Mouse (Mus musculus) myocyte (in vitro differentiated cells): ENCODE results near the gene Sap30bp. TPM values are rescaled to one million over a fixed set of nuclear protein-coding genes. Genes with fewer than 3 reads are reported as not detected.

ENCODE experiments used
- H3K27me3 ChIP-seq: one replicate; pipeline ENCODE4 v1.6.1; 2011; ENCODE audit not compliant: control insufficient read depth, insufficient read depth, insufficient read length
- H3K36me3 ChIP-seq: one replicate; pipeline ENCODE4 v1.6.1; 2011; ENCODE audit not compliant: control insufficient read depth, insufficient read depth
- H3K4me2 ChIP-seq: one replicate; pipeline ENCODE4 v1.6.1; 2011; ENCODE audit warnings: low read depth, control low read depth
- H3K4me3 ChIP-seq: one replicate; pipeline ENCODE4 v1.5.1; 2011; ENCODE audit warnings: mild to moderate bottlenecking, control low read depth, moderate library complexity
- H3K79me2 ChIP-seq: one replicate; pipeline ENCODE4 v1.6.1; 2011; ENCODE audit not compliant: control insufficient read depth, insufficient read depth
- H3ac ChIP-seq: one replicate; pipeline ENCODE4 v1.6.1; 2011; ENCODE audit not compliant: control insufficient read depth, insufficient read length
- CEBPB ChIP-seq: IDR thresholded peaks from 2 replicates; pipeline ENCODE4 v1.6.1; 2011; ENCODE audit warnings: mild to moderate bottlenecking, moderate library complexity; ENCODE audit not compliant: poor library complexity, insufficient read depth, severe bottlenecking
- E2F4 ChIP-seq: IDR thresholded peaks from one replicate; pipeline ENCODE4 v1.6.1; 2011; ENCODE audit warnings: mild to moderate bottlenecking, control low read depth, moderate library complexity; ENCODE audit not compliant: insufficient read depth
- MAX ChIP-seq: IDR thresholded peaks from one replicate; pipeline ENCODE4 v1.6.1; 2011; ENCODE audit warnings: low read depth, mild to moderate bottlenecking, control low read depth
- MYOD1 ChIP-seq, 3 experiments: IDR thresholded peaks; one replicate each; pipeline ENCODE4 v1.6.1; 2011; ENCODE audit warnings: control low read depth in 2 of 3, low read depth in 2 of 3, mild to moderate bottlenecking in 2 of 3, moderate library complexity in 1 of 3; ENCODE audit not compliant: insufficient read length in 2 of 3, control insufficient read depth in 1 of 3
- MYOG ChIP-seq, 3 experiments: IDR thresholded peaks; one replicate each; pipeline ENCODE4 v1.6.1; 2011; ENCODE audit warnings: control low read depth in 2 of 3, low read depth in 2 of 3, mild to moderate bottlenecking in 2 of 3; ENCODE audit not compliant: insufficient read length in 2 of 3, control insufficient read depth in 1 of 3, insufficient read depth in 1 of 3
- POLR2A ChIP-seq: IDR thresholded peaks from one replicate; pipeline ENCODE4 v1.6.1; 2011; ENCODE audit warnings: low read depth, mild to moderate bottlenecking, control low read depth, moderate library complexity; ENCODE audit not compliant: insufficient read length
- POLR2AphosphoS2 ChIP-seq: IDR thresholded peaks from one replicate; pipeline ENCODE4 v1.6.1; 2011; ENCODE audit warnings: low read depth, control low read depth; ENCODE audit not compliant: insufficient read length
- REST ChIP-seq: IDR thresholded peaks from one replicate; pipeline ENCODE4 v1.6.1; 2011; ENCODE audit warnings: mild to moderate bottlenecking, control low read depth, moderate library complexity; ENCODE audit not compliant: insufficient read depth, insufficient read length
- SRF ChIP-seq: IDR thresholded peaks from one replicate; pipeline ENCODE4 v1.6.1; 2011; ENCODE audit warnings: low read depth; ENCODE audit not compliant: control insufficient read depth, insufficient read length
- TCF12 ChIP-seq: IDR thresholded peaks from one replicate; pipeline ENCODE4 v1.6.1; 2011; ENCODE audit warnings: mild to moderate bottlenecking, control low read depth; ENCODE audit not compliant: poor library complexity, insufficient read depth, severe bottlenecking
- TCF3 ChIP-seq: IDR thresholded peaks from one replicate; pipeline ENCODE4 v1.6.1; 2011; ENCODE audit warnings: low read depth, control low read depth; ENCODE audit not compliant: insufficient read length
- USF1 ChIP-seq: IDR thresholded peaks from one replicate; pipeline ENCODE4 v1.6.1; 2011; ENCODE audit warnings: low read depth, mild to moderate bottlenecking, control low read depth, moderate library complexity
- polyA plus RNA-seq: library from polyadenylated mRNA; unstranded; fragments of >200 nt; fragmentation: generic; extraction: Trizol; gene quantifications from one replicate; pipeline ENCODE4 v1.2.1, GENCODE M21; 2012; ENCODE audit warnings: missing spikeins

Gene Sap30bp
- polyA plus RNA-seq, 1 experiment: 84.9 TPM

- TF ChIP-seq USF1: no peak
- peak; percentile 17 for TF ChIP-seq TCF12
- TF ChIP-seq SRF: peak; percentile 28
- peak; percentile 54 for TF ChIP-seq REST
- peak; percentile 56 for TF ChIP-seq POLR2A
- no peak for TF ChIP-seq MAX
- peak; percentile 17 for TF ChIP-seq TCF3
- TF ChIP-seq CEBPB: no peak
- no peak for TF ChIP-seq POLR2AphosphoS2
- TF ChIP-seq MYOG (IDR thresholded peaks at IDR 0.05; ENCODE audit: control insufficient read depth in 1 of 3, insufficient read depth in 1 of 3, insufficient read length in 2 of 3, low read depth in 2 of 3): peak; percentile 53 to 82 (median 61)
- peak; percentile 89 to 98 (median 90) for TF ChIP-seq MYOD1 (IDR thresholded peaks at IDR 0.05; ENCODE audit: control insufficient read depth in 1 of 3, insufficient read length in 2 of 3, low read depth in 2 of 3)
- no peak for TF ChIP-seq E2F4
- Histone ChIP-seq H3K36me3 (no peaks in the 10 kb centered on the region), H3K27me3 (no peaks in the 10 kb centered on the region), H3ac (no peak within 1 kb of the TSS), H3K79me2 (no peaks in the 10 kb centered on the region), H3K4me2 (peak within 1 kb of the TSS; percentile 76), H3K4me3 (peak within 1 kb of the TSS; percentile 29)
Measured at GRCm38 (mm10) chr11:115899486-115900266, 33.4 kb upstream of the Sap30bp start, which contains the start of gene Smim5. Gene Smim5 (plus strand): TSS chr11:115899966.

GRCm38 (mm10) chr11:115900561-115901337, 32.3 kb upstream of the Sap30bp start:
- H3K27me3 ChIP-seq: no peaks in the 10 kb centered on the region
- peak overlapping the region; percentile 76 for H3K4me2 ChIP-seq
- peak overlapping the region; percentile 29 for H3K4me3 ChIP-seq
- H3K36me3 ChIP-seq: no peaks in the 10 kb centered on the region
- H3ac ChIP-seq: no peak overlapping the region
- TF ChIP-seq REST (no peak), SRF (peak; percentile 17)
- no peaks in the 10 kb centered on the region for H3K79me2 ChIP-seq

GRCm38 (mm10) chr11:115901338-115902161, 31.5 kb upstream of the Sap30bp start:
- H3K4me3 ChIP-seq: peak overlapping the region; percentile 29
- H3K36me3 ChIP-seq: no peaks in the 10 kb centered on the region
- no peaks in the 10 kb centered on the region for H3K27me3 ChIP-seq
- TF ChIP-seq POLR2AphosphoS2 (peak; percentile 17), REST (no peak), MYOD1 (IDR thresholded peaks at IDR 0.05; ENCODE audit: control insufficient read depth in 1 of 3, insufficient read length in 2 of 3, low read depth in 2 of 3) (no peak), MYOG (IDR thresholded peaks at IDR 0.05; ENCODE audit: control insufficient read depth in 1 of 3, insufficient read depth in 1 of 3, insufficient read length in 2 of 3, low read depth in 2 of 3) (no peak), E2F4 (no peak)
- no peaks in the 10 kb centered on the region for H3K79me2 ChIP-seq
- H3K4me2 ChIP-seq: peak overlapping the region; percentile 76
- no peak overlapping the region for H3ac ChIP-seq

GRCm38 (mm10) chr11:115902177-115902576, 30.9 kb upstream of the Sap30bp start:
- TF ChIP-seq USF1 (no peak), MYOG (IDR thresholded peaks at IDR 0.05; ENCODE audit: control insufficient read depth in 1 of 3, insufficient read depth in 1 of 3, insufficient read length in 2 of 3, low read depth in 2 of 3) (no peak), POLR2A (no peak), MAX (no peak), TCF3 (no peak)
- H3K27me3 ChIP-seq: no peaks in the 10 kb centered on the region
- H3K4me2 ChIP-seq: peak overlapping the region; percentile 76
- peak overlapping the region; percentile 29 for H3K4me3 ChIP-seq
- H3K36me3 ChIP-seq: no peaks in the 10 kb centered on the region
- no peaks in the 10 kb centered on the region for H3K79me2 ChIP-seq
- H3ac ChIP-seq: no peak overlapping the region

- Histone ChIP-seq H3K36me3 (no peaks in the 10 kb centered on the region), H3K27me3 (no peaks in the 10 kb centered on the region), H3K79me2 (no peaks in the 10 kb centered on the region), H3K4me3 (peak overlapping the region; percentile 29), H3K4me2 (peak overlapping the region; percentile 76), H3ac (no peak overlapping the region)
- TF ChIP-seq MAX: no peak
- no peak for TF ChIP-seq MYOD1 (IDR thresholded peaks at IDR 0.05; ENCODE audit: control insufficient read depth in 1 of 3, insufficient read length in 2 of 3, low read depth in 2 of 3)
- TF ChIP-seq REST: no peak
- TF ChIP-seq POLR2A: peak; percentile 15
- TF ChIP-seq TCF3: no peak
- TF ChIP-seq CEBPB: no peak
- TF ChIP-seq TCF12: no peak
- TF ChIP-seq SRF: no peak
- TF ChIP-seq POLR2AphosphoS2: peak; percentile 27
Measured at GRCm38 (mm10) chr11:115902831-115903230, 30.3 kb upstream of the Sap30bp start.
